Mouse (Mus musculus) cerebral cortex, adult 2 months (tissue): ENCODE measurements around the gene St6galnac6.

Experiments
- WGBS: fragments of 180-500 bp; shearing (Covaris S2); methylation state at CpG from one replicate; pipeline ENCODE4 v1.1.7; 2018; 5-methylcytosine and 5-hydroxymethylcytosine counted together

The St6galnac6 gene

GRCm38 (mm10) chr2:32585149-32585714, 14.3 kb upstream of the St6galnac6 start:
- WGBS: 85% methylated on average over 7 of the region's 7 CpGs

DNA sequence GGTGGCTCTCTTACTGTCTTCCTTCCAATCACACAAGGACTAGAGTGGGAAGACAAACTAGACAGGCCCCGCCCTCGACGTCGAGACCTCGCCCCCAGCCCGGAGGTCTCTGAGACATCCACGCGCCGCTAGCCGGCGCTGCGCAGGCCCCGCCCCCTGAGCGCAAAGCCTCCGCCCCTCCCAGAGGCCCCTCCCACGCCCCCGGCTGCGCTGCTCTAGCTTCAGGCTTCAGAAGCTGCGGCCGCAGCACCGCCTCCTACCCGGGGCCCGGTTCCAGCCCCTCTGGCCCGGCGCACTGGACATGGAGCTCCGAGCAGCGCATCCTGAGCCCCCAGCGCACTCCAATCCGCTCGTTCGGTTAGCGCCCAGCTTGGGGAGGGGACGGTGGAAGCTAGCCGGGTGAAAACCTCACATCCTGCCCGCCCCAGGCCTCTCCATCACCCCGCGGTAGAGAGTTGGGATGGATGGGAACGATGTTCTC, 12.6 kb upstream of the St6galnac6 start, which contains the start of gene St6galnac4:
TSS of gene St6galnac4 (plus strand) at position 225 of the 481 bp plus-strand sequence.
- under 1% methylated on average over 37 of the region's 38 CpGs for WGBS

GRCm38 (mm10) chr2:32587731-32588321, 11.7 kb upstream of the St6galnac6 start:
- 21% methylated on average over 9 of the region's 9 CpGs for WGBS

GRCm38 (mm10) chr2:32589213-32589795, 10.2 kb upstream of the St6galnac6 start:
- 24% methylated on average over 11 of the region's 11 CpGs for WGBS

DNA sequence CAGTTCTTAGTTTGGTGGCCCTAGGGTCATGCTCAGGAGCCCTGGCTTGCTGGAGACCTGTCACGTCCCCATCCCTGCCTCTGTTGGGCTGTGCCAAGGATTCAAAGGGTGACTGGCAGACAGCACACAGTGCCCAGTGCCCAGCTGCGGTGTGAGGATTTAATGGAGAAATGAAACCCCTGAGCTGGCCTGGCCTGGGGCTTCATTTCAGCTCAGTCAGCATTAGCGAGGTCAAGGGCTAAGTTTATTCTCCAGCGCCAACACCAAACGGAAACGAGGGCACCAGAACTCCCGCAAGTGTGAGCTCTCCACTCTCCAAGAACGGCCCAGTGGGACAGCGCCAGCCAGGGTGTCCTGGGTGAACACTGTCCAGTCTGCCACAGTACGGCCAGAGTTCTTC, 9.3 kb upstream of the St6galnac6 start:
- 74% methylated on average over 10 of the region's 10 CpGs for WGBS

DNA sequence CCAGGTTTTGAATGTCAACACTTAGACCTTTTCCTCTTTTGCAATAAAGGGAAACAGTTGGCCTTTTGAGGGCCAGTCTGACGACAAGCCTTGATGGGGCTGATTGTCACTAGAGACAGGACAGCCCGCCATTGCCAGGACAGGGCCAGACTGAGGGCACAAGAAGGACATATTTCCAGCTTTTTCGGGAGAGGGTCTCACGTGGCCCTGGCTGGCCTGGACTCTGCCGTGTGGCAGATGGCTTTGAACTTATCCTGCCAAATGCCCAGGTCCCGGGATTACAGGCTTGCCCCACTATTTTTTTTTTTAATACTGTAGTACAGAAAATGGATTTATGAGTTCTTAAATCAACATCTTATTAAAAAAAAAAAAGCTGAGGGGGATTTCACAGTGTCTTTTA, 8.3 kb upstream of the St6galnac6 start:
- 83% methylated on average over 6 of the region's 6 CpGs for WGBS

DNA sequence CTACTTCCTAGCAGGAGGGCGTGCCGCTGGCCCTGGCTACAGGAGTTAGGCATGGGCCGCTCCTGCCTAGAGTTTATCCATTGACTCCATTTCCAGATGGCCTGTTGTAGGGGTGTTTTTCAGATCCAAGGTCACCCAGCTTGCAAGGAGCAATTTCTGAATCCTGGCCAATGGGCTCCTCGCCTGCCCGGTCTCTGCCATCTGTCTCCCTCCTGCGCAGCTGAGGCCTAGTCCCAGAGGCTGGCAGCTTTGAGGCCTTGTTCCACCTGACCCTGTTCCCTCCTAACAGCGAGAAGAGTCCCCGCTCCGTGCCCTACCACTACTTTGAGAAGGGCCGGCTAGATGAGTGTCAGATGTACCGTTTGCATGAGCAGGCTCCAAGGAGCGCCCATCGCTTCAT, 2.8 kb upstream of the St6galnac6 start:
- WGBS: 80% methylated on average over 13 of the region's 13 CpGs

DNA sequence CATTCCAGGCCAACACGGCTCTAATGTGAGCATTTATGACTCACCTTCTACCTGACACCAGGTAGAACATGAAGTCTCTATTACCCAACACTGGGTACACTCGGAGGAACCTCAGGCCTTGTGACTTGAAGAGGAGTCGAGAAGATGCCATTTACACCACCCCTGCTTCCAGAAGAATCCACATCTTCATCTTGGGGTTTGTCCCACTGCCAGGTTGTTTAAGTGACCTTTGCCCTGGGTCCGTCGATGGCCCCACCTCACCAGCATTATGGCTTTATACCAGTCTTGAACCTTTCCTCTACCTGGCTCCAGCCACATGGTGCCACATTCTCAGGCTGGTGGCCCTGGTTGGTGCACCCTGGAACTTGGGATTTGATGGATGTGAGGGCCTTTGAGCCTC, 2.3 kb upstream of the St6galnac6 start:
- WGBS: 90% methylated on average over 5 of the region's 5 CpGs

DNA sequence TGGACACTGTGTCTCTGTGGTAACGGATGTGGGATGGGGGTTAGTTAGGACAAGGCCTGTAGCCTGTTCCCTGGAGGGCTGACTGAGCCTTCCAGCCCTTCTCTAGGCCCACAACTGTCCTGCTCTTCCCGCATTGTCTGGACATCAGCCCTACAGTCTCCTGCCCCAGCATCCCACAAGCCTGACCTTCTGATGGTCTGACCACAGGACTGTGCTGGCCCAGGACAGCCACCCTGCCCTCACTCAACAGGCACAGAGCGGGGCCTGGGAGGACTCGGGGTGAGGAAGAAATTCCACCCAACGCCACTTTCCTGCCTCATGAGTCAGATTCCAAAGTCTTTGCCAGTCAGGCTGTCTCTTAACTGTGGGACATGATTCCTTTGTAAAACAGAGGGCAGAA, 1.8 kb upstream of the St6galnac6 start:
- WGBS: 92% methylated on average over 5 of the region's 5 CpGs

DNA sequence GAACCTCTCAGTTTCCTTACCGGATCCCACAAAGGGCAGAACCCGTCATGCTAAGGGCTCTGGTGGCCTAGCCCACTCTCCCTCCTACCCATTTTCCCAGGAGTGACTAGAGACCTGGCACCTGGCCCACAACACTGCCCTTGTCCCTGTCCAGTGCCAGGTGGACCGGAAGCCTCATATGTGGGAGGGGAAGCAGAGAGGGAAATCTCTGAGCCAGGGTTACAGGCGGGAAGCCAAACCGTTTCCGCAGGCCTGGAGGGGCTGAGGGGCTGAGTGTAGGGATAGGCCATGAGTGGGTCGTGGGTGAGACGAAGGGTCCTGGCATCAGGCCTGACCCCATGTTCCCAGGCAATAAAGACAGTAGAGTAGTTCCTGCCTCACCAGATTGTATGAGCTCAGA, 1.0 kb upstream of the St6galnac6 start:
- WGBS: 78% methylated on average over 8 of the region's 8 CpGs

DNA sequence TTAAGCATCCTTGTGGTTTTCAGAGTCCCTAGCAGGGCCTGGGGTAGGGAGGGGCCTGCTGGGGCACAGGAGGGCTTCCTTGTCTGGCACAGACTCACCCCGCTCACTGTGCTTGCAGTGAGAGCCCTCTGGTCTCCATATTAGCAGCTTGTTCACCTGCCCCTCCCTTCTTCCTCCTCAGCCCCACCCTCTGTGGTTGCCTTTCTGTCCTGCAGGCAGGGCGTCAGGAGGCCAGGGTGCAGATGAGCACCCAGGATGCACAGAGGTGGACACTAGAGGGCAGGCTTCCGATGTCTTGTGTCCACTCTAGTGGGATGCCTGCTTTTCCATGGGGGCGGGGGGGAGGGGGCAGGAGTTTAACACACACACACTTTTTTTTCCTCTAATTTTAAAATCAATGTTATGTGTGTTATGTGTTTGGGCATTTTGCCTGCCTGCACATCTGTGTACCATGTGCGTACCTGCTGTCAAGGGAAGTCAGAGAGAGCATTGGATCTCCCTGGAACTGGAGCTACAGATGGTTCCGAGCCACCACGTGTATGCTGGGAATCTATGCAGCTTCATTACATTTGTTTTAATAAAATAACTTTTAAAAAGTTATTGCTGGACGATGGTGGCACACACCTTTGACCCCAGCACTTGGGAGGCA, 2.0 kb downstream of the St6galnac6 start:
- WGBS: 33% methylated on average over 8 of the region's 8 CpGs

DNA sequence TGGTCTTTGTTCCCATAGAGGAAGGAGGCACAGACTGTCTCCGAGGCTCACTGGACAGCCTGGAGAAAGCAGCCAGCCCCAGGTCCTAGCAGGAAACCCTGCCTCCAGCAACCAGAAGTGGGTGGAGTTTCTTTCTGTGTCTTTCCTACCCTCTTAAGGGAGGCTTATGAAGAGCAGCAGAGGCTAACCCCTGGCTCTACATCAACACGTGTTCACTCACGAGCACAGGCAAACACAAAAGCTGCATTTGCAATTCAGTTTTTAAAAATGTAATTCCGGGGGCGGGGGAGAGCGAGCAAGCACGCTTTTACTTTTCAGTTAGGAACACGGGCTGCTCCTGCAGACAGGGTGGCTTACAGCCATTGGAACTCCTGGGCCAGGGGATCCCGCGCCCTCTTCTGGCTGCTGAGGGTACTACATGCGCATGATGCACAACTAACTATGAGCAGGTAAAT, 3.1 kb downstream of the St6galnac6 start:
- under 1% methylated on average over 11 of the region's 11 CpGs for WGBS

DNA sequence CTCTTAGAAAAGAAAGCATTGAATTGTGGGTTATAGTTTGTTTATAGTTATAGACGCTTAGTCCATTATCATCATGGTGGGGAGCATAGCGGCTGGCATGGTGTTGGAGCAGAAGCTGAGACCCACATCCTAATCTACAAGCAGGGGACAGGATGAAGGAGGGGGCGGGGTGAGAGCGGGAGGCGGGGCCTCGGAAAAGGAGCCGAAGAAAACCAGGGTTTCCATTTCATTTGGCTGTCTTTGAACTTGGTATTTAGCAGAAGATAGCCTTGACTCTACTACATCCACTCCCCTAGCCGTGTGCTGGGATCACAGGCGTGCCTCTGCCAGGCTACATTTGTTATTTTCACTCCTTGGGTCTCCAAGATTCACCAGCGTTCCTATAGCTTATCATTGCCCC, 5.1 kb downstream of the St6galnac6 start:
- WGBS: 46% methylated on average over 10 of the region's 10 CpGs

- WGBS: 12% methylated on average over 53 of the region's 55 CpGs
These were observed 6.9 kb downstream of the St6galnac6 start for GRCm38 (mm10) chr2:32606161-32607142.

DNA sequence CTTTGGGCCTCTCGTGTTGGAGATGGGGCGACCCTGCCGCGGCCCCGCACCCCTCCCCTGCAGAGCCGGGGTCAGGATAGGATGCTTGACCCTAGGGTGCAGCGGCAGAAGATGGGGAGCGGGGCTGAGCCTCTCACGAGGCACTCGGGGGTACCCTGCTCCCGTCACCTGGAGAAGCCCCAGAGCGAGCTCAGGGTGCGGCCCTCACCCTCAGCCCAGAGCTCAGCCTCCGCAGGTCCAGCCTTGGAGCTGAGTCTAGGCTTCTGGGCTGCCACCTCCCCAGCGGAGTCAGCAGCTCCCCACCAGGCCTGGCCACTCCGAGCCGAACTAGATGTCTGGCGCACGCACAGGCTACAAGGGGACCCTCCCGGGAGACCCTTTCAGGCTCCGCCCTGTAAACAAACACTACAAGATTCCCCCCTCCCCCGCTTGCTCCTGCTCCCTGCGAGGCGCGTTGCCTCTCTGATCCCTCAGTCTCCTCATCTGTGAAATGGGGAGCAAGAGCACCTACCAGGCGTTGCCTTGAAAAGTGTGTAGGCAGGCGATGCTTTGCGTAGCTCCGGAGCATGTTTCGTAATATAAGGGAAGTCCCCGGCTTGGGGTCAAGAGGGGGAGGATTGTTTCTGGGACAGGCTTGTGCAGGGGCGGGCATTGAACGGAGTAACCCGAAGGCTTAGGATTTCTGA, 7.9 kb downstream of the St6galnac6 start:
- 6% methylated on average over 34 of the region's 34 CpGs for WGBS

GRCm38 (mm10) chr2:32608141-32608777, 8.8 kb downstream of the St6galnac6 start:
- WGBS: 14% methylated on average over 25 of the region's 25 CpGs

- WGBS: 62% methylated on average over 18 of the region's 18 CpGs
These were observed 9.4 kb downstream of the St6galnac6 start for GRCm38 (mm10) chr2:32608778-32609435.

GRCm38 (mm10) chr2:32610610-32611229, 11.2 kb downstream of the St6galnac6 start:
- 8% methylated on average over 23 of the region's 23 CpGs for WGBS

GRCm38 (mm10) chr2:32612274-32612673, 12.8 kb downstream of the St6galnac6 start:
- 80% methylated on average over 26 of the region's 26 CpGs for WGBS
